Mouse (Mus musculus) forebrain, embryonic 16.5 days (tissue): ENCODE measurements around the gene Orai1. TPM values are rescaled to one million over a fixed set of nuclear protein-coding genes. Genes with fewer than 3 reads are reported as not detected.

Experiments
- ATAC-seq: fragments of 200-750 bp; cut with Nextera tagmentation; 2 replicates; pipeline ENCODE4 v1.8.0; 2017; ENCODE audit warnings: mild to moderate bottlenecking, moderate library complexity
- H3K27ac ChIP-seq: fragments of 300-500 bp; sonication (generic); 2 replicates; pipeline ENCODE4 v1.5.1; 2014; ENCODE audit warnings: low read length, control low read depth
- H3K27me3 ChIP-seq: fragments of 300-500 bp; sonication (generic); replicated peaks from 2 replicates; pipeline ENCODE4 v1.6.1; 2014; ENCODE audit warnings: low read length; ENCODE audit not compliant: control insufficient read depth, insufficient read depth
- H3K36me3 ChIP-seq: fragments of 300-500 bp; sonication (generic); 2 replicates; pipeline ENCODE4 v1.6.1; 2014; ENCODE audit not compliant: control insufficient read depth, insufficient read depth
- H3K4me1 ChIP-seq: fragments of 300-500 bp; sonication (generic); replicated peaks from 2 replicates; pipeline ENCODE4 v1.6.1; 2014; ENCODE audit warnings: low read length; ENCODE audit not compliant: control insufficient read depth, insufficient read depth
- H3K4me2 ChIP-seq: fragments of 300-500 bp; sonication (generic); 2 replicates; pipeline ENCODE4 v1.6.1; 2014; ENCODE audit warnings: mild to moderate bottlenecking, low read length, control low read depth
- H3K4me3 ChIP-seq: fragments of 300-500 bp; sonication (generic); replicated peaks from 2 replicates; pipeline ENCODE4 v1.5.1; 2014; ENCODE audit warnings: mild to moderate bottlenecking, low read length, control low read depth
- H3K9ac ChIP-seq: fragments of 300-500 bp; sonication (generic); replicated peaks from 2 replicates; pipeline ENCODE4 v1.6.1; 2014; ENCODE audit warnings: low read depth, low read length, control low read depth
- H3K9me3 ChIP-seq: fragments of 300-500 bp; sonication (generic); 2 replicates; pipeline ENCODE4 v1.6.1; 2016; ENCODE audit warnings: low read length; ENCODE audit not compliant: control insufficient read depth
- WGBS: fragments of 180-500 bp; shearing (Covaris S2); extraction: QIAGEN DNeasy Blood & Tissue Kit; methylation state at CpG from one replicate; pipeline ENCODE4 v1.1.7; 2014; 5-methylcytosine and 5-hydroxymethylcytosine counted together
- polyA plus RNA-seq: library from polyadenylated mRNA; unstranded; fragments of >200 nt; fragmentation: Nextera tagmentation; extraction: Ambion mirVana; gene quantifications from 2 replicates; pipeline ENCODE4 v1.2.1, GENCODE M21; 2015

Gene Orai1
- polyA plus RNA-seq, 1 experiment from 2014 or later, result 13.0 TPM

- 89% methylated on average over 12 of the region's 12 CpGs for WGBS
- Histone ChIP-seq H3K9ac (no peak within 1 kb of the TSS), H3K36me3 (no peaks in the 10 kb centered on the region), H3K27ac (no peak within 1 kb of the TSS), H3K4me1 (no peaks in the 10 kb centered on the region), H3K9me3 (no peaks in the 10 kb centered on the region), H3K27me3 (no peaks in the 10 kb centered on the region), H3K4me3 (no peak within 1 kb of the TSS), H3K4me2 (no peak within 1 kb of the TSS)
- no peak for ATAC-seq
These were observed 53.2 kb downstream of the Orai1 start, which contains the start of gene Tmem120b for GRCm38 (mm10) chr5:123068115-123068514. TSS of gene Tmem120b (plus strand) at chr5:123068415.

GRCm38 (mm10) chr5:123068714-123069113 is 53.8 kb downstream of the Orai1 start:
- H3K4me2 ChIP-seq, result no peak overlapping the region
- no peaks in the 10 kb centered on the region for H3K27me3 ChIP-seq
- 91% methylated on average over 2 of the region's 2 CpGs for WGBS
- no peak overlapping the region for H3K4me3 ChIP-seq
- H3K27ac ChIP-seq, result no peak overlapping the region
- no peaks in the 10 kb centered on the region for H3K9me3 ChIP-seq
- no peak for ATAC-seq
- H3K4me1 ChIP-seq, result no peaks in the 10 kb centered on the region
- no peak overlapping the region for H3K9ac ChIP-seq
- H3K36me3 ChIP-seq, result no peaks in the 10 kb centered on the region

- Histone ChIP-seq H3K9ac (peak overlapping the region; percentile 83), H3K4me1 (peaks cover 23% of the 10 kb centered on the region), H3K36me3 (no peaks in the 10 kb centered on the region), H3K4me3 (peak overlapping the region; percentile 90), H3K9me3 (peaks cover 3% of the 10 kb centered on the region), H3K27me3 (no peaks in the 10 kb centered on the region), H3K4me2 (peak overlapping the region; percentile 97), H3K27ac (peak overlapping the region; percentile 65)
- ATAC-seq, result peak; percentile 97
- 6% methylated on average over 45 of the region's 45 CpGs for WGBS
These were observed 60.9 kb downstream of the Orai1 start for GRCm38 (mm10) chr5:123075576-123076418.

GRCm38 (mm10) chr5:123076419-123077281 is 61.8 kb downstream of the Orai1 start:
- no peak overlapping the region; the same call in 1 of the 2 replicates for H3K27ac ChIP-seq
- peak; percentile 81 for ATAC-seq
- peak overlapping the region; percentile 90 for H3K4me3 ChIP-seq
- no peaks in the 10 kb centered on the region for H3K36me3 ChIP-seq
- 4% methylated on average over 34 of the region's 35 CpGs for WGBS
- H3K27me3 ChIP-seq, result no peaks in the 10 kb centered on the region
- H3K9me3 ChIP-seq, result peaks cover 3% of the 10 kb centered on the region
- peak overlapping the region; percentile 97 for H3K4me2 ChIP-seq
- peak overlapping the region; percentile 83 for H3K9ac ChIP-seq
- peaks cover 23% of the 10 kb centered on the region for H3K4me1 ChIP-seq

GRCm38 (mm10) chr5:123079568-123079967 is 64.7 kb downstream of the Orai1 start:
- H3K27me3 ChIP-seq, result no peaks in the 10 kb centered on the region
- no peaks in the 10 kb centered on the region for H3K36me3 ChIP-seq
- H3K4me2 ChIP-seq, result no peak overlapping the region
- ATAC-seq, result no peak
- H3K4me3 ChIP-seq, result no peak overlapping the region
- 100% methylated on average over 1 of the region's 1 CpGs for WGBS
- peaks cover 23% of the 10 kb centered on the region for H3K4me1 ChIP-seq
- peaks cover 3% of the 10 kb centered on the region for H3K9me3 ChIP-seq
- H3K9ac ChIP-seq, result no peak overlapping the region
- no peak overlapping the region for H3K27ac ChIP-seq

GRCm38 (mm10) chr5:123080041-123080440 is 65.2 kb downstream of the Orai1 start:
- H3K4me3 ChIP-seq, result no peak overlapping the region
- H3K4me1 ChIP-seq, result peaks cover 23% of the 10 kb centered on the region
- H3K27ac ChIP-seq, result no peak overlapping the region
- no peak overlapping the region for H3K9ac ChIP-seq
- peaks cover 3% of the 10 kb centered on the region for H3K9me3 ChIP-seq
- no peak for ATAC-seq
- no peaks in the 10 kb centered on the region for H3K27me3 ChIP-seq
- H3K36me3 ChIP-seq, result no peaks in the 10 kb centered on the region
- H3K4me2 ChIP-seq, result no peak overlapping the region
- 84% methylated on average over 8 of the region's 8 CpGs for WGBS

Other genes starting within 250 kb of the Orai1 start
- 70.7 and 75.6 TPM in 2 replicates for gene Camkk2, start 235.7 kb upstream of the Orai1 start, polyA plus RNA-seq
- gene Anapc5, start 193.7 kb upstream of the Orai1 start, polyA plus RNA-seq, result 562 and 569 TPM in 2 replicates
- gene Rnf34, start 165.0 kb upstream of the Orai1 start, polyA plus RNA-seq, result 52.3 and 58.0 TPM in 2 replicates
- 157 and 166 TPM in 2 replicates for gene Kdm2b, start 25.3 kb upstream of the Orai1 start, polyA plus RNA-seq
- gene Morn3, start 31.9 kb downstream of the Orai1 start, polyA plus RNA-seq, result 1.7 TPM in 1 of 2 replicates, not detected in the other
- gene Tmem120b, start 53.3 kb downstream of the Orai1 start, polyA plus RNA-seq, result 18.6 and 19.3 TPM in 2 replicates
- 15.8 and 18.7 TPM in 2 replicates for gene Rhof, start 117.6 kb downstream of the Orai1 start, polyA plus RNA-seq
- gene Setd1b, start 127.1 kb downstream of the Orai1 start, polyA plus RNA-seq, result 12.5 TPM in 2 replicates
- gene Psmd9, start 154.3 kb downstream of the Orai1 start, polyA plus RNA-seq, result 83.1 and 86.0 TPM in 2 replicates
- gene Hpd, start 167.7 kb downstream of the Orai1 start, polyA plus RNA-seq, result not detected in 2 replicates
- 1.5 and 1.9 TPM in 2 replicates for gene Wdr66, start 237.0 kb downstream of the Orai1 start, polyA plus RNA-seq